Mouse (Mus musculus) liver, embryonic 14.5 days (tissue): ENCODE results near the gene Wwc2. TPM values are rescaled to one million over a fixed set of nuclear protein-coding genes. Genes with fewer than 3 reads are reported as not detected.

ENCODE experiments used
- ATAC-seq: fragments of 200-750 bp; cut with Nextera tagmentation; 2 replicates; pipeline ENCODE4 v1.8.0; 2017; ENCODE audit warnings: moderate number of reproducible peaks, mild to moderate bottlenecking, moderate library complexity; ENCODE audit not compliant: insufficient read depth
- DNase-seq, 3 experiments: peaks; one replicate each; pipeline ENCODE4 v3.0.0-alpha.2; 2012 to 2013; ENCODE audit warnings: low read depth in 3 of 3, low spot score in 3 of 3
- H3K27ac ChIP-seq: fragments of 300-500 bp; sonication (generic); 2 replicates; pipeline ENCODE4 v1.5.1; 2014; ENCODE audit warnings: moderate library complexity, mild to moderate bottlenecking, control low read depth, inconsistent platforms
- H3K27me3 ChIP-seq: fragments of 300-500 bp; sonication (generic); 2 replicates; pipeline ENCODE4 v1.6.1; 2014; ENCODE audit warnings: mild to moderate bottlenecking, low read length, moderate library complexity; ENCODE audit not compliant: control insufficient read depth, insufficient read depth
- H3K36me3 ChIP-seq: fragments of 300-500 bp; sonication (generic); replicated peaks from 2 replicates; pipeline ENCODE4 v1.6.1; 2014; ENCODE audit warnings: low read depth; ENCODE audit not compliant: control insufficient read depth, insufficient read depth
- H3K4me1 ChIP-seq, 2 experiments: fragments of 200-500 bp in 1 of 2; fragments of 300-500 bp in 1 of 2; sonication (generic) in 1 of 2; replicated peaks; 2 replicates each; pipeline ENCODE4 v1.6.1; 2012 to 2014; ENCODE audit warnings: antibody characterized with exemption in 1 of 2, inconsistent platforms in 1 of 2, low read length in 1 of 2; ENCODE audit not compliant: control insufficient read depth in 2 of 2, insufficient read depth in 2 of 2
- H3K4me2 ChIP-seq: fragments of 300-500 bp; sonication (generic); 2 replicates; pipeline ENCODE4 v1.6.1; 2014; ENCODE audit warnings: low read depth, mild to moderate bottlenecking, control low read depth, moderate library complexity
- H3K4me3 ChIP-seq, 2 experiments: fragments of 200-500 bp in 1 of 2; fragments of 300-500 bp in 1 of 2; sonication (generic) in 1 of 2; 2 replicates each; pipeline ENCODE4 v1.5.1; 2012 to 2014; ENCODE audit warnings: low read depth in 2 of 2, low read length in 2 of 2, mild to moderate bottlenecking in 2 of 2, control low read depth in 1 of 2, inconsistent platforms in 1 of 2, moderate library complexity in 1 of 2; ENCODE audit not compliant: insufficient read depth in 1 of 2
- H3K9ac ChIP-seq: fragments of 300-500 bp; sonication (generic); replicated peaks from 2 replicates; pipeline ENCODE4 v1.6.1; 2014; ENCODE audit warnings: mild to moderate bottlenecking, control low read depth, moderate library complexity
- H3K9me3 ChIP-seq: fragments of 300-500 bp; sonication (generic); 2 replicates; pipeline ENCODE4 v1.6.1; 2016; ENCODE audit warnings: low read length, mixed read lengths; ENCODE audit not compliant: control insufficient read depth
- CTCF ChIP-seq: IDR thresholded peaks from 2 replicates; pipeline ENCODE4 v1.5.1; 2016; ENCODE audit warnings: antibody characterized with exemption, low read depth, control low read depth
- EP300 ChIP-seq: IDR thresholded peaks from 2 replicates; pipeline ENCODE4 v1.6.1; 2016; ENCODE audit warnings: antibody characterized with exemption, low read depth
- WGBS: fragments of 180-500 bp; shearing (Covaris S2); extraction: QIAGEN DNeasy Blood & Tissue Kit; methylation state at CpG from one replicate; pipeline ENCODE4 v1.1.7; 2014; ENCODE audit not compliant: insufficient replicate concordance; 5-methylcytosine and 5-hydroxymethylcytosine counted together
- polyA plus RNA-seq, 2 experiments: library from polyadenylated mRNA; depleted of rRNA in 1 of 2; stranded (reverse) in 1 of 2; unstranded in 1 of 2; fragments of >200 nt; fragmentation: Nextera tagmentation in 1 of 2; extraction: Ambion mirVana in 1 of 2; gene quantifications; 2 replicates each; pipeline versions ENCODE4 v1.2.1 to v1.2.3; 2012 to 2014

Gene Wwc2
- polyA plus RNA-seq, 2 experiments = 0.90 to 1.0 TPM

GRCm38 (mm10) chr8:47859259-47859658 lies 131.5 kb downstream of the Wwc2 start:
- Histone ChIP-seq H3K27ac (no peak overlapping the region), H3K4me2 (no peak overlapping the region), H3K27me3 (no peaks in the 10 kb centered on the region), H3K9ac (no peak overlapping the region), H3K4me1 (no peaks in the 10 kb centered on the region), H3K4me3 (no peak overlapping the region), H3K9me3 (no peaks in the 10 kb centered on the region), H3K36me3 (no peaks in the 10 kb centered on the region; the same call in 1 of the 2 replicates)
- TF ChIP-seq CTCF = no peak
- no peak for TF ChIP-seq EP300
- ATAC-seq (no peak), DNase-seq (no peak)
- WGBS = 79% methylated on average over 12 of the region's 12 CpGs

- ATAC-seq (no peak), DNase-seq (no peak)
- Histone ChIP-seq H3K27ac (no peak overlapping the region), H3K9me3 (no peaks in the 10 kb centered on the region), H3K36me3 (no peaks in the 10 kb centered on the region), H3K9ac (no peak overlapping the region), H3K27me3 (no peaks in the 10 kb centered on the region), H3K4me1 (no peaks in the 10 kb centered on the region), H3K4me2 (no peak overlapping the region), H3K4me3 (no peak overlapping the region)
- no peak for TF ChIP-seq EP300
- WGBS = 59% methylated on average over 5 of the region's 5 CpGs
Observed at GRCm38 (mm10) chr8:47853356-47853755, 137.4 kb downstream of the Wwc2 start.

DNA sequence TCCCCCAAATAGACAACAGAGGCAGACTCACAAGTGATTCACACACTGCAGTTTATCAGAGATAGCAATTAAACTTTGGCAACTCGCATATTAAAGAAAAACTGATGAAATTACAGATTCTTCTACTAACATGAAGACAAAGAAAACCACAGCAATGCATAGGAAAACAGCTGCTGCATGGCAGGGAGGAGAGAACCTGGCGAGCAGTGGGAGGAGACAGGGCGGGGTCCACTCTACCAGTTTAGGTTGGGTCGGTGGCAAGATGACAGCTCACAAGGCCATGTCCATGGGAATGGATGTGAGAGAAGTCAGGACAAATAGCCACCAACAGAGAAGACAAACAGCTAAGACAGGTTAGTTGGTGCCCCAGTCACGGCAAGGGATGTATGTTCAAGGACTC lies 138.0 kb downstream of the Wwc2 start:
- Histone ChIP-seq H3K9ac (no peak overlapping the region), H3K27ac (no peak overlapping the region), H3K4me3 (no peak overlapping the region), H3K36me3 (no peaks in the 10 kb centered on the region), H3K4me2 (no peak overlapping the region), H3K9me3 (no peaks in the 10 kb centered on the region), H3K4me1 (no peaks in the 10 kb centered on the region), H3K27me3 (no peaks in the 10 kb centered on the region)
- DNase-seq (no peak), ATAC-seq (no peak)
- 47% methylated on average over 5 of the region's 5 CpGs for WGBS
- TF ChIP-seq EP300 = no peak
- no peak for TF ChIP-seq CTCF

GRCm38 (mm10) chr8:47851824-47852502 lies 138.8 kb downstream of the Wwc2 start:
- 26% methylated on average over 12 of the region's 12 CpGs for WGBS
- DNase-seq (no peak), ATAC-seq (no peak)
- Histone ChIP-seq H3K27me3 (no peaks in the 10 kb centered on the region), H3K4me2 (peak overlapping the region; percentile 45), H3K36me3 (no peaks in the 10 kb centered on the region), H3K9ac (no peak overlapping the region), H3K4me3 (peak overlapping the region; percentile 11 to 34), H3K27ac (no peak overlapping the region), H3K9me3 (no peaks in the 10 kb centered on the region), H3K4me1 (no peaks in the 10 kb centered on the region)
- TF ChIP-seq CTCF (no peak), EP300 (no peak)

DNA sequence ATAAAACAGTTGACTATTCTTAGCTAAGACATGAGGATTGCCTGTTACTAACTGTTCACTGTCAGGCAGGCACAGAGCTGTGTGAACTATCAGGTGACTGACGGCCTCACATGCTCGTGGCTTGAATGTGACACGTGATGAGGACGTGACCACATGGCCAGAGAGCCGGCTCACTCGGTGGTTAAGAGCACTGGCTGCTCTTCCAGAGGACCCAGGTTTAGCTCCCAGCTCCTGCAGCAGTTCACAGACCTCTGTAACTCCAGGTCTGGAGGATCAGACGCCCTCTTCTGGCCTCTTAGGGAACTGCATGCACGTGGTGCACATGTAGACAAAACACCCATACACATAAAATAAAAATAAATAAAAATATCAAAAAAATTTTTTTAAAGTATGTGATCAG lies 140.9 kb downstream of the Wwc2 start:
- Histone ChIP-seq H3K9me3 (no peaks in the 10 kb centered on the region), H3K4me1 (no peaks in the 10 kb centered on the region), H3K27me3 (no peaks in the 10 kb centered on the region), H3K4me2 (no peak overlapping the region), H3K27ac (no peak overlapping the region), H3K9ac (no peak overlapping the region), H3K36me3 (no peaks in the 10 kb centered on the region), H3K4me3 (no peak overlapping the region)
- no peak for ATAC-seq
- 61% methylated on average over 8 of the region's 8 CpGs for WGBS
- peak; percentile 69 for TF ChIP-seq CTCF
- TF ChIP-seq EP300 = no peak
- DNase-seq = no peak
